Mouse (Mus musculus): ENCODE data around the gene Rin1.

Gene Rin1

DNA sequence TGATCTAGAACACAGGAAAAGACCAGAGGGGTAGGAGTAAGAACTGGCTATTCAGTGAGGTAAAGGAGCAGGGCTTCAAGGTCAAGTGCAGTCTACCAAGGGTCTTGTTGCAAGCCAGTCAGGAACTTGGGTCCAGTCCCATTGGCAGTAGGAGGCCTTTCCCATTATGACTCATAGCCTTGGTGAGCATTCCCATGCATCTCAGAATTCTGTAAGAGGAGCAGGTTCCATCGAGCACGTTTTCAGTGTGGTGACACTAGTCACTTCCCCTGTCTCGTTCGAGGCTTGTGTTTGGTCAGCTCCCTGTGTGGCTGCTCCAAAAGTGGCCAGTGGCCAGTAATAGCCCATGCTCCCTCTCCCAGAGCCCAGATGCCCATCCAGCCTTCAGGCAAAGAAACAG is 4.8 kb upstream of the Rin1 start:
- peak; percentile 44 for DNase-seq

DNA sequence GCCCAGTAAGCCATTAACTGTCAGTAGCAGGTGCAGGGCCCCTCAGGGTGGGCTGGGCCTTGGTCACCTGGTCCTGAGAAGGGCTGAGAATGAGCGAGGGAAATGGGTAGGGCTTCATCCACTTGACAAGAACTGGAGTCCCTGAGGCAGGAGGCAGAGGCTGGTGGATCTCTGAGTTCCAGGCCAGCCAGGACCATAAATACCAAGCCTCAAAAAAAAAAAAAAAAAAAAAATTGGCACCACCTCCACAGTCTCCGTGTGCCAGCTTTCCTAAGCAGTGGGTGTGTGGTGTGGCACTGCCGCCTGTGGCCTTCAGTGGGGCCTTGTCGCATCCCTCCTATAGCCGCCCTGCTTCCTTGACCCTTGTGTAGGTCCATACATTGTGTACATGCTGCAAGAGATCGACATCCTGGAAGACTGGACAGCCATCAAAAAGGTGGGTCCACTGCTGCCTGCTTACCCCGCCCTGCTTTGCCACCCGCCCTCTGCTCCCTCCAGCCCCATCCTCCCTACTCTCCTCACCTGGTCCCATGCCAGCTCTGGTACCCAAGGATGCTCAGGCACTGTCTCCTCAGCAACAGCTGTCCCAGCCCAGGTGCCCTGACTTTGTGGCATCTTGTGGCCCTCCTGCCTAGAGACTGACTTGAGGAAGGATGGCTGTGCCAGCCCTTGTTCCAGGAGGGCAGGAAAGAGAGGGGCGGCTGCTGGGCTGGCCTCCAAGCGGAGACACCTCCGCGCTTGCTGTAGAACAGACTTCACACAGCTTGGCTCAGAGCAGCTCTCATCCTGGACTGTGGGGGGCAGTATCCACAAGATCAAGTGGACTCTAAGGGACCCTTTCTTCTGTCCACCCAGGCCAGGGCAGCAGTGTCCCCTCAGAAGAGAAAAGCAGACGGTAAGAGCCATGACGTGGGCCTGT is 1.9 kb upstream of the Rin1 start:
- no peak for DNase-seq

DNA sequence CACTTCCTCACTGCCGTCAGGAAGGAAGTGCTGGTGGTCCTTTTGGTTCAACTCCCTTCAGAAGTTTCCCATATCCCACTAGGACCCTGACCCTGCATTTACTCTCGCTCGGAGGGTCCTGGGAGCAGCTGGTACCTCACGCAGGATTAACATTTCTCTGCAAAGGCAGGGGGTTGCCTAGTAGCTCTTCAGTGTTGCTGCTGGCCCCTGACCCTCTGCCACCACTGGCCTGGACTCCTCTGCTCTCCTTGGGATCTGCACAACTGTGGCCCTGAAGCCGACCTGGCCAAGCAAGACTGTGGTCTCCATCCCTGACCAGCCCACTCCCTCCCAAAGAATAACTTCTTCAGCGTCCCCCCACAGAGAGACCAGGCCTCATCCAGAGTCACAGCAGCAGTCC is 956 bp upstream of the Rin1 start:
- DNase-seq = peak; percentile 43

DNA sequence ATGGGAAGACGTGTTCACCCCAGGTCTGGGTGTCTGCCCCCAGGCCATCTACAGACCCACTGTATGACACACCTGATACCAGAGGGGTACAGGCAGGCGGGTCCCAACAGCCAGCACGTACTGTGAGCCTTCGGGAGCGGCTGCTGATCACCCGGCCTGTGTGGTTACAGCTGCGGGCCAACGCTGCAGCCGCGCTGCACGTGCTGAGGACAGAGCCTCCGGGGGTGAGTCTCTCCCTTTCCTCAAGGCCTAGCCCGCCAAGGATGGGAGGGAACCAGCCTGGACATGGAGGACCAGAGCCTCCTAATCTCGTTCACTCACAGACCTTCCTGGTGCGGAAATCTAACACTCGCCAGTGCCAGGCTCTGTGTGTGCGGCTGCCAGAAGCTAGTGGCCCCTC is 750 bp downstream of the Rin1 start:
- DNase-seq = peak; percentile 51

DNA sequence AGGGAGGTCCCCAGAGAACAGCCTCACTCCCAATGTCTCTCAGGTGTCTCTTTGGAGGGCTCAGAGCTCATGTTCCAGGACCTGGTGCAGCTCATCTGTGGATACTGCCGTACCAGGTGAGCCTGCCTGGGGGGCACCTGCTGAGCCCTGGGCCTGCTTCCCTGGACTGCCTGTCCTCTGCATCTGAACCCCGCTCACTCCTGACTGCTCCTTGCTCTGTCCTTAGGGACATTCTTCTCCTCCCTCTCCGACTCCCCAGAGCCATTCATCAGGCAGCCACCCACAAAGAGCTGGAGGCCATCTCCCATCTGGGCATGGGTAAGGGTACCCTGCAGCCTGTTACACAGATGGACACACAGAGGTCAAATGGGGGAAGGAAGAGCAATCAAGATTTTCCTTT is 1.2 kb downstream of the Rin1 start:
- DNase-seq = peak; percentile 59

DNA sequence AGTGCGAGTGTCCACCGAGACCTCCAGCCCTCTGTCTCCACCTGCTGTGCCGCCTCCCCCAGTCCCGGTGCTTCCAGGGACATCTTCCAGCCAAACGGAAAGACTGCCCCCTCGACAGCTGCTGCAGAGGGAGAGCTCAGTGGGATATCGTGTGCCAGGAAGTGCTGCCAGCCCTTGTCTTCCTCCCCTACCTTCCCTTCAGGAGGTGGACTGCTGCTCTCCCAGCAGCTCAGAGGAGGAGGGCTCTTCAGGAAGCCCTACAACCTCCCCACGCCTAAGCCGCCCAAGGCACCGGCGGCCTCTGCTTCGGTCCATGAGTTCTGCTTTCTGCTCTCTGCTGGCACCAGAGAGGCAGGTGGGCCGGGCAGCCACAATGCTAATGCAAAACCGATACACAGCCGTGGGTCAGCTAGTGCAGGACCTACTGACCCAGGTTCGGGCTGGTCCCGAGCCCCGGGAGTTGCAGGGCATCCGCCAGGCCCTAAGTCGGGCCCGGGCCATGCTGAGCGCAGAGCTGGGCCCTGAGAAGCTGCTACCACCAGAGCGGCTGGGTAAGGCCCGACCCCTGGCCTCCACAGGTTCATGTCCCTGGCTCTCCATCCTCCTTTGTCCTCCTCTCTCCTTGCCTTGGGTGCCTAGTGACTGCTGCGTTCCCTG is 2.0 kb downstream of the Rin1 start:
- DNase-seq = no peak

DNA sequence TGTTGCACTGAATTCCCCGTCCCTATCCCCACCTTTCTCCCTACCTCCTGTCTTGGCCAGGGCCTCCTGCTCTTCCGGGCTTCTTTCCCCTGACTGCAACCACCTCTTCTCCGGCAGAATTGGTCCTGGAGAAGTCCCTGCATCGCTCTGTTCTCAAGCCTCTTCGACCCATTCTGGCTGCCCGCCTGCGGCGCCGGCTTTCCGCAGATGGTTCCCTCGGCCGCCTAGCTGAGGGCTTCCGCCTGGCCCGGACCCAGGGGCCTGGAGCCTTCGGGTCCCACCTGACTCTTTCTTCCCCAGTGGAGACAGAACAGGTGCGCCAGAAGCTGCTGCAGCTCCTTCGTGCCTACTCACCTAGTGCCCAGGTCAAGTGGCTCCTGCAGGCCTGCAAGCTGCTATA is 2.6 kb downstream of the Rin1 start:
- peak; percentile 78 for DNase-seq

DNA sequence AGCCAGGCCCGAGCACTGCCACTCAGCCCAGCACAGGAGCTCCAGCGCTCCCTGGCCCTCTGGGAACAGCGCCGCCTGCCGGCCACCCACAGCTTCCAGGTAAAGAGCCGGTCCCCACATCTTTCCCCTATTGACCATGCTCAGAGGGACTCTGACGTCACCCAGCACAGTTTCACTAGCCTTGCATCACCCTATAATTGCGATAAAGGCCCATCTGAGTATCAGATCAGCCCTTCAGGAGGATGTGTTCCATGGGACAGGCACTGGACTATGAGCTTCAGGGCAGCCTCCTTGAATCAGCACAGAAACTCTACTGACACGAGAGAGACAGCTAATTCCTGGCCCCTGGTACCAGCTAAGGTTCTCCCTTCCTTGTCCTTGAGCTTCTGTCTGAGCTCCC is 3.6 kb downstream of the Rin1 start:
- peak; percentile 79 for DNase-seq

DNA sequence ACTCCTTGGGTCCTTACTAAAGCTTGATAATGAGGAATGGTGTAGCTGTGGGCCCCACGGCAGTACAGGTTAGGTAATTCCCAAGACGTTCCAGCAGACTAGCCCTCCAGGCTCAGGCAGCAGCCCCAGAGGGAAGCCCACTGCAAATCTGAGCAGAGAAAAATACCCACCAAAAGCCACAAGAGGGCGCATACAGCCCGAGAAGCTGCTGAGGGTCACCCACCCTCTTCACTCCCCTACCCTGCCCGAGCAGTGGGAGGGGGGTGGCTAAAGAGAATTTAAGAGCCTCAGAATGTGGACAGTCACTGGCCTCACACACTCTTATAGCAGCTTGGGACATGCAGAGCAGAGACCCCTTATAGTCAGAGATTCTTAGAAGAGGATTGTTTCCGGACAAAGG is 6.0 kb downstream of the Rin1 start:
- DNase-seq = no peak

DNA sequence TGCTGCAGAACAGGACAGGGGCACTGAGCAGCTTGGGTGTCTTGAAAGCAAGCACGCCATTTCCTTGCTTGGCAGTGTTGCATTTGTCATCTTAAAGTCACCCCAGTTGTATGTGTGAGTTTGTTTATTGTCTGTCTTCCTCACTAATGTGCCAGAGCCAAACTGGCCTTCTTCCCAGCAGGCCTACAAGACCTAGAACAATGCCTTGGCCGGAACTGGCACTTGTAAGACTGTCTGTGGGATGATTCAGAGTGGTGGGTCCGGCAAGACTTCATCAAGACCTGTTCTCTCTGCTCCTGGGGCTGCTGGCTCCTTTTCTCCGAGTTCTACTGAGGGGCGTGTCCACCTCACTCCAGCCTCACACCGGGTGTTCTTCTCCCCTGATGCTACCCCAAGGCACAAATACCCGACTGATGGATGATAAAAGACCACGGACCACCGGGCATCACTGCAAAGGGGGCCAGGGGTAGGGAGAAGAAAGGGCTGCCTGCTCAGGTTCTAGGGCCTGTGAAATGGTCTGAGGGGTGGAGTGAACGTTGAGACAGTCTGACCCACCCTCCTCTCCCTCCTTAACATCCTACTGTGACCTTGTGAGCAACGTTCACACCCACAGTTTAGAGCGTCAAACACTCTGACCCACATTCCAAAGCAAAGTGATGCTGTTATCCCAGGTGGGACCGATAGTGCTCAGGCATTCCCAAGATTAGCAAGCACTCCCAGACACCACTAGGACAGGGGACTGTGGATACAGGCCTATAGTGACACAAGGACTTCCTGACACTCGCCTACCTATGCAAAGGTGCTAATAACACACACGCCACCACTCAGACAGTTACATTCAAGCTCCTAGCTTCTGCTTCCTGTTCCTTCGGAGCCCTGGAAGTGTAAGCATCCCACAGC is 7.8 kb downstream of the Rin1 start:
- no peak for DNase-seq

DNA sequence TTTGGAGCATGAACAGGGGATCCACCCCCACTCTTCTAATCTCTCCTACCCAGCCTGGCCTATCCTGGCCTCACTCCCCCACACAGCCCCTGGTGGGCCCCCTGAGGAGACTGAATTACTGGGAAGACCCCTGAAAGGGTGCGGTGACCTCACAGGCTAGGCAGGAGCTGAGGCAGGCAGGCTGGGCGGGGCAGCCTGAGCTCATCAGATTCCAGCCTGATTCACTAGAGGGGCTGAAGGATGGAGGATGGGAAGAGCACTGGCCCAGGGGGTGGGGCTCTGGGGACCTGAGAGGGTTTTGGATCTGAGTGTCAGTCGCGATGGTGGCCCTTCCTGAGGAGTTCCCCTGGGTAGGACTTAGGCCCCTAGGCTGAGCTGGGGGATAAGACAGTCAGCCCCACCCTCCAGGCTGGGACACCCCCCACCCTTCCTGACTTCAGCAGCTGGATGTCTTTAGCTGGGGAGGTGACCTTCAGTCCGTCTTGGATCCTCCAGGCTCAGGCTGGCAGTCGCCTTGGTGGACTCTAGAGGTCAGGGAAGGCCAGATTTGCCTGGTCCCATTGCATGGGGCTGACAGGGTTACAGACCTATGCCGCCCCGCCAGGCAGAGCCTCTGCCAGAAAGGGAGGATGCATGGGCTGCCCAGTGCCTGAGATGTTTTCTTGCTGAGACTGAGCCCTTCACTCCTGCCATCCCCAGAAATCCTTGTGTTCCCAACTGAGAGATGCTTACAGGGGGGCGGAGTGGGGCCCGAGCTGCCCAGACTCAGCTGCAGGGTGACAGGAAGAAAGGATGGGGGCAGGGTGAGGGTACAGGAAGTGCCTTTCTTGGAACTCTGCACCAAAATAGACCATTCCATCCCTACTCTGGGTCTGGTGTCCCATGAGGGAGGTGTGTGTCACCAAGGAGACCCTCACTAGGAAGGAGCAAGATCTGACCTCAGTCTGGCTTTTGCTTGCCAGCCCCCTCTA is 8.8 kb downstream of the Rin1 start:
- no peak for DNase-seq

DNA sequence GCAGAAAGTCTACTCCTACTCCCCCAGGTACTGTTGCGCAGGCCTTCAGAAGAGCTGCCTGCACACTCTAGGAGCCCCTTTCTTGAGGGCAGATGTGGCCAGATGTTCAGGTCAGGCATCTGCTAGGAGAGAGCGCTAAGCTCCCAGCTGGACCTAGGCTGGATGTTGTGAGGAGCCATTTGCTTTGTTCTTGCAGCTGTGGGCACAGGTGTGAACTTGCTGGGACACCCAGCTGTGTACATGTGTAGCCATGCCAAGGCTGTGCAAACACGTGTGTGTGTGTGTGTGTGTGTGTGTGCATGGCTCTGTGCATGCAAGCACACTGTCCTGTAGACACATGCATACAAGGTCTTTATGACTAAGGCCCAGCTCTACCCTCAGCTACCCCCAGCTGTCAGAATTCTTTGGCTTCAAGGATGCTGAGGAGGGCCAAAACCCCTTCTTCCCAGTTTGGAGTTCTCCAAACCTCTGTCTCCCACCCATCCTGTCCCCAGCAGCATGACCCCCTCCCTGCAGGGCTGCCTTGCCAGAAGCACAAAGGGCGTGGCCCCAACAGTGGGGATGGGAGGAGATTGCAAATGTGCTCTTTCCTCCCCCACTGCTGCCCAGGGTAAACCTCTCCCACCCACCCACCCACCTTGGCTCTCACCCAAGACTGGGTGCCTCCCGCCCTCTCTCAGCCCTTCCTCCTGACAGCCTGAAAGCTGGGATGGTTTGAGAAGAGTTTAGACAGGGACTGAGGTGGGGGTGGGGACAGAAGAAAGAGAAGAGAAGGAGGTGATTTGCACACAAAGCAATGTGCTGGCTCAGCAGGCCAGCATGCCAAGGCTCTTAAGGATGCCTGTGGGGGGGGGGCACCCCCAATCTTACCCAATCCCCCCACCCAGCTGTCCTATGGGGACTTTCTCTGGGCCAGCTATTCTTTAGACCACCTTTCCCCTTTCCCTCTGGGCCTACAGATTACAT is 10.4 kb downstream of the Rin1 start:
- no peak for DNase-seq

DNA sequence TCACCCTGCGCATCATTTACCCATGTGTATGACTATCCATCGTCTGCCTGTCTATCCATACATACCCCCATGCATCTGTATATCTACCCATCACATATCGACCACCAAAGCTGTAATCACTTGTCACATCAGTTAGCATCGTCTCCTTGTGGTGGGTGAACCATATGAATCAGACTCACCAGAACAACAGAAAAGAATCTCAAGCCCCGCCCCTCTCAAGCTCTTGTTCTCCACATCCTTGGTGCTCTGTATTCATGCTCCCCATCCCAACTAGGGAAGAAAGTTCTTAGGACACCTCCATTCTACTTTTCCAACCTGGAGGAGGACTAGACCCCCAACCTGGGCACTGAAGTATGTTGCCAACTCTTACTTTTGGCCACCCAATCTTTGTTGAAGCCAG is 11.8 kb downstream of the Rin1 start:
- no peak for DNase-seq

DNA sequence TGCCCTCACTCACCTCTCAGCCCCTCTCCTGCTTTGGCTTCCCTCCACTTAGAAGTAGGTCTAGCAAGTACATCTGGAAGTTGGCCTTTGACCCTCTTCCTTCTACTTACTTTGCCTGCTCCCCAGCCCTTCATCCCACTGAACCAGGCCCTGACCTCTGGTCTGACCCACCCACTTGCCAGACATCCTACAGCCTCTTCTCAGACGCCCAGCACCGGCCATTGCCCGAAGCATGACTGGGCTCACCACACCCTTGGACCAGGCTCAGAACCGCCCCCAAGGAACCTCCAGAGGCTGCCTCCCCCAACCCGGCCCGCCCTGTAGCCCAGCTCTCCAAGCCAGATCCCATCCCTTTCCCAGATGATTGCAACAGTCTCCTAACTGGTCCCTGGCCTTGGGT is 12.2 kb downstream of the Rin1 start:
- no peak for DNase-seq

DNA sequence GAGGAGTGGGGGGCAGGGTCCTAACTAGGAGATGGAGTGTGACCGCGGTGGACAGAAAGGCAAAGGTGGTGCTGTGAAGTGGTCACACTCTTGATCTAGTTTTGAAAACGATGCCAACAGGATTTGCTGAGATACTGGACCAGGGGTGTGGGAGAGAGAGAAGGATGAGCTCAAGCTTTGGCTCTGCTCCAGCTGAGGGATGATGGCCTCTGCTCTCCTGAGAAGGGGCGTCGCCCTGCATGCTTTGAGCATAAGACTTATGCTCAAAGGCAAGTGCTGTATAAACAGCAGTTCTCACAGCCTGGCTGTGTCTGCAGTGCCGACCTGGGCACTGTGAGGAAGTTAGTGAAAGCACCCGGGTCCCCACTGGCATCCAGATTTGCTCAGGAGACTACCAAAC is 14.8 kb downstream of the Rin1 start:
- DNase-seq = no peak

DNA sequence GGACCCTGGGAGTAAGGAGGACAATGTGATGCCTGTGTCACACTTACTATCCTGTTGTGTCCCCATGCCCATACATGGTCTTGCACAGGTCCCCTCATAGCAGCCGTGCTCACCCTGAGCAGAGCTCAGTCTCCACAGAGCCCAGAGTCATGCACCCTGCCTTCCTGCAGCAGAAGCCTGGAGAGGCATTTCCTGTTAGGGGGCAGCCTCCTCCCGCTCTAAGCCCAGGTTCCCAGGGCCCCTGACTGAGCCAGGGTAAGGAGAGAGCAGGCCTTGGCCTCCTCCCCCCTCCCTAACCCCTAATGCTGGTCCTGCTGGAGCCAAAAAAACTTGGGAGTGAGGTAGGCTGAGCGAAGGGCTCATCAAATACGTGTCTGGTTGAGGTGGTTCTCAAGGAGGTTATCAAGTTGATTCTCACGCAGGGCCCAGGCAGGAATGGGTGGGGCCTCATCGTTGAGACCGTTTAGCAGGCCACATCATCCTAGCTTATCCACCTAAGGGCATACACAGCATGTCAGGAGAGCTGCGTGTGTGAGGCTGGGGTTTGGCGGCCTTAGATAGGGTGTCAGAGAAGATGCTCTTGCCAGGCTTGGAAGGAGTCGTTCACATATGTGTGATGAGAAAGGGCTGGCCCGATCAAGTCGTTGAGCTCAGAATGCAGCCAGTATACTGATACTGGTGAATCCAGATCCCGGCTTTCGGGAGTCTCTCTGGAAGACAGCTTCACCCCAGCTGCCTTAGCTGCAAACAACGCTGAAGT is 16.9 kb downstream of the Rin1 start:
- DNase-seq = no peak

DNA sequence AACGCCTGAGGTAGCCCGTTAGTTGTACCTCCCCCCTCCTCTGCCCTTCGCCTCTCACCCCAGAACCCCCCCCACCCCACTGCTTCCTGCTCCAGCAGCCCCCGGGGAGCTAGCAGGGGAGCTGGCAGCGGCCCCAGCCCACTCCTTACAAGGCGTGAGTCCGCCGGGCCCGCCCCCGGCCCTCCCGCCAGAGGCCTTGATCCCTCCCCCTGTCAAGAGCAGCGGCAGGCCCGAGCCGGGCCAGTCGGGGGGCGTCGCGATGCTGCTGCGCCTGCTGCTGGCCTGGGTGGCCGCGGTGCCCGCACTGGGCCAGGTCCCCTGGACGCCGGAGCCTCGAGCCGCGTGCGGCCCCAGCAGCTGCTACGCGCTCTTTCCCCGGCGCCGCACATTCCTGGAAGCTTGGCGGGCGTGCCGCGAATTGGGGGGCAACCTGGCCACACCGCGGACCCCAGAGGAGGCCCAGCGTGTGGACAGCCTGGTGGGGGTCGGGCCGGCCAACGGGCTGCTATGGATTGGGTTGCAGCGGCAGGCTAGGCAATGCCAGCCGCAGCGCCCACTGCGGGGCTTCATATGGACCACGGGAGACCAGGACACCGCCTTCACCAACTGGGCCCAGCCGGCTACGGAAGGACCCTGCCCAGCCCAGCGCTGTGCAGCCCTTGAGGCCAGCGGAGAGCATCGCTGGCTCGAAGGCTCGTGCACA is 17.7 kb downstream of the Rin1 start, which contains the start of gene Cd248:
Cd248 (plus strand) TSS at position 212 of the 703 bp plus-strand sequence.
- DNase-seq = no peak

DNA sequence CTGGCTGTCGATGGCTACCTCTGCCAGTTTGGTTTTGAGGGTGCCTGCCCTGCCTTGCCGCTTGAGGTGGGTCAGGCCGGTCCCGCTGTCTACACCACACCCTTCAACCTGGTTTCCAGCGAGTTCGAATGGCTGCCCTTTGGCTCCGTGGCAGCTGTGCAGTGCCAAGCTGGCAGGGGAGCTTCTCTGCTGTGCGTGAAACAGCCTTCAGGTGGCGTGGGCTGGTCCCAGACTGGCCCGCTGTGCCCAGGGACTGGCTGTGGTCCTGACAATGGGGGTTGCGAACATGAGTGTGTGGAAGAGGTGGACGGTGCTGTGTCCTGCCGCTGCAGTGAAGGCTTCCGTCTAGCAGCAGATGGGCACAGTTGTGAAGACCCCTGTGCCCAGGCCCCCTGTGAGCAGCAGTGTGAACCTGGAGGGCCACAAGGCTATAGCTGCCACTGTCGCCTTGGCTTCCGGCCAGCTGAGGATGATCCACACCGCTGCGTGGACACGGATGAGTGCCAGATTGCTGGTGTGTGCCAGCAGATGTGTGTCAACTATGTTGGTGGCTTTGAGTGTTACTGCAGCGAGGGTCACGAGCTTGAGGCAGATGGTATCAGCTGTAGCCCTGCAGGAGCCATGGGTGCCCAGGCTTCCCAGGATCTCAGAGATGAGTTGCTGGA is 18.4 kb downstream of the Rin1 start:
- DNase-seq = peak; percentile 45

DNA sequence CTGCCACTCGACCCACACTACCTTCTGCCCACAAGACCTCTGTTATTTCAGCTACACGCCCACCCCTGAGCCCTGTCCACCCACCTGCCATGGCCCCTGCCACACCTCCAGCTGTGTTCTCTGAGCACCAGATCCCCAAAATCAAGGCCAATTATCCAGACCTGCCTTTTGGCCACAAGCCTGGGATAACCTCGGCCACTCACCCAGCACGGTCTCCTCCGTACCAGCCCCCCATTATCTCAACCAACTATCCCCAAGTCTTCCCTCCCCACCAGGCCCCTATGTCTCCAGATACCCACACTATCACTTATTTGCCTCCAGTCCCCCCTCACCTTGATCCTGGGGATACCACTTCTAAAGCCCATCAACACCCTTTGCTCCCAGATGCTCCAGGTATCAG is 19.2 kb downstream of the Rin1 start:
- no peak for DNase-seq

Measured in cerebellum, adult 9-10 months (tissue).